ENCODE assay signal across 22 mouse cellular contexts in the genomic region with DNA sequence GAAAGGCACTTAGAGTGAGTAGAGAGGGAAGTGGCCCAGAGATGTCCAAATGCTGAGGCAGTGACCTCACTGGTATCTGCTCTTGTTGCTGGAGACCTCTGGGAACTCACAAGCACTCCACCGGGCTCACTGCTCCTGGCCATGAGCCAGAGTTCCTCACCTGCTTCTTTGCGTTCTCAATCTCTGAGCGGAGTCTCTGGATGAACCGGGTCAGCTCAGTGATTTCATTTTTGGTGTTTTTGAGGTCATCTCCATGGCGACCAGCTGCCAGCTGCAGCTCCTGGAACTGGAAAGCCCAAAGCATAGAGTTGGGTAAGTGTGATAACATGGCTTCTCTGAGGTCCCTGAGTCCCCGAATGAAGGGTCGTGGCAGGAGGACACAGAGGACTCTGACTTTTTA. TPM values are rescaled to one million over a fixed set of nuclear protein-coding genes. Genes with fewer than 3 reads are reported as not detected.
DNase-seq lines count a peak whose midpoint lies in the region.
"Had no signal": no experiment of that assay in that cellular context is flagged by ENCODE, and none has a peak within 500 bp of the region (broad histone marks: within the 10 kb centered on the region; RNA-seq: fewer than 3 reads in every experiment).

No protein-coding gene starts in this region.

- DNase-seq in adrenal gland, adult 2 months: peak; percentile 23
- DNase-seq in adrenal gland, postnatal 25 days: no peak
- DNase-seq in lung, postnatal 10 days: peak; percentile 6
- DNase-seq in lung, adult 18-20 months: no peak
- DNase-seq in retina, adult 2 months (ENCODE audit: low read depth, low spot score): peak; percentile 20
- no peak for DNase-seq in layer of hippocampus, postnatal 25 days (ENCODE audit: extremely low spot score in 1 of 2, low spot score in 1 of 2)
- DNase-seq in kidney, adult 18-20 months: no peak
- DNase-seq: adrenal gland, postnatal 10 days; cerebellum, adult 2 months; cerebellum, postnatal 10 days; gastrocnemius, adult 2 months; gastrocnemius, postnatal 25 days had no signal

RNA-seq across cellular contexts. Expression of gene Krt71, which starts 5.1 kb away (rescaled TPM):
- total RNA-seq in adrenal gland, adult 2 months (2021): not detected
- polyA plus RNA-seq in adrenal gland, adult 2 months (2012; rRNA removed): not detected in 2 replicates
- not detected in 2 replicates for total RNA-seq in adrenal gland, postnatal 25 days (2021)
- not detected for total RNA-seq in layer of hippocampus, postnatal 25 days (2021)
- total RNA-seq: adrenal gland, postnatal 10 days; gastrocnemius, adult 2 months; gastrocnemius, postnatal 25 days; granulocyte monocyte progenitor cell, adult 5-6 weeks; heart, adult 8-10 months; heart, postnatal 25 days; MEL had no signal
- polyA plus RNA-seq: C2C12; embryonic facial prominence, embryonic 10.5 days; forebrain, embryonic 14.5 days; heart, embryonic 12.5 days; hindbrain, embryonic 11.5 days had no signal

RNA-seq across cellular contexts. Expression of gene Krt5, which starts 25.1 kb away (rescaled TPM):
- not detected for total RNA-seq in adrenal gland, adult 2 months (2021)
- polyA plus RNA-seq in adrenal gland, adult 2 months (2012; rRNA removed): 0.06 TPM in 1 of 2 replicates, not detected in the other
- total RNA-seq in adrenal gland, postnatal 25 days (2021): not detected in 2 replicates
- total RNA-seq in layer of hippocampus, postnatal 25 days (2021): under 1 TPM; 0.33 to 0.52 TPM
- total RNA-seq: adrenal gland, postnatal 10 days; gastrocnemius, adult 2 months; gastrocnemius, postnatal 25 days; granulocyte monocyte progenitor cell, adult 5-6 weeks; heart, postnatal 25 days; MEL had no signal
- polyA plus RNA-seq: forebrain, embryonic 14.5 days had no signal

RNA-seq across cellular contexts. Expression of gene Krt6a, which starts 43.7 kb away (rescaled TPM):
- not detected for total RNA-seq in adrenal gland, adult 2 months (2021)
- polyA plus RNA-seq in adrenal gland, adult 2 months (2012; rRNA removed): not detected in 2 replicates
- total RNA-seq in adrenal gland, postnatal 25 days (2021): not detected in 2 replicates
- not detected for total RNA-seq in layer of hippocampus, postnatal 25 days (2021)
- total RNA-seq: adrenal gland, postnatal 10 days; gastrocnemius, adult 2 months; gastrocnemius, postnatal 25 days; granulocyte monocyte progenitor cell, adult 5-6 weeks; heart, adult 8-10 months; heart, postnatal 25 days; MEL had no signal
- polyA plus RNA-seq: C2C12; cerebellum, adult 2 months; forebrain, embryonic 14.5 days; heart, embryonic 12.5 days; hindbrain, embryonic 11.5 days had no signal

RNA-seq across cellular contexts. Expression of gene Krt72, which starts 48.5 kb away (rescaled TPM):
- total RNA-seq in adrenal gland, adult 2 months (2021): not detected
- polyA plus RNA-seq in adrenal gland, adult 2 months (2012; rRNA removed): not detected in 2 replicates
- not detected in 2 replicates for total RNA-seq in adrenal gland, postnatal 25 days (2021)
- total RNA-seq in layer of hippocampus, postnatal 25 days (2021): not detected
- total RNA-seq: adrenal gland, postnatal 10 days; gastrocnemius, adult 2 months; gastrocnemius, postnatal 25 days; granulocyte monocyte progenitor cell, adult 5-6 weeks; heart, adult 8-10 months; heart, postnatal 25 days; MEL had no signal
- polyA plus RNA-seq: C2C12; cerebellum, adult 2 months; embryonic facial prominence, embryonic 10.5 days; forebrain, embryonic 14.5 days; heart, embryonic 12.5 days; hindbrain, embryonic 11.5 days had no signal

RNA-seq across cellular contexts. Expression of gene Krt6b, which starts 57.7 kb away (rescaled TPM):
- not detected for total RNA-seq in adrenal gland, adult 2 months (2021)
- polyA plus RNA-seq in adrenal gland, adult 2 months (2012; rRNA removed): not detected in 2 replicates
- not detected in 2 replicates for total RNA-seq in adrenal gland, postnatal 25 days (2021)
- total RNA-seq in layer of hippocampus, postnatal 25 days (2021): not detected
- total RNA-seq: adrenal gland, postnatal 10 days; gastrocnemius, adult 2 months; gastrocnemius, postnatal 25 days; granulocyte monocyte progenitor cell, adult 5-6 weeks; heart, adult 8-10 months; heart, postnatal 25 days; MEL had no signal
- polyA plus RNA-seq: C2C12; cerebellum, adult 2 months; embryonic facial prominence, embryonic 10.5 days; forebrain, embryonic 14.5 days; heart, embryonic 12.5 days; hindbrain, embryonic 11.5 days; hindbrain, embryonic 15.5 days had no signal

Comparison
In these comparisons a context has a peak if more than half of its experiments do, and no peak if none do; other contexts are left out.
1. DNase-seq: peak in adrenal gland, adult 2 months (single experiment), lung, postnatal 10 days (single experiment) and retina, adult 2 months (single experiment); none in adrenal gland, postnatal 25 days (single experiment), lung, adult 18-20 months (0 of 2), layer of hippocampus, postnatal 25 days (0 of 2) and kidney, adult 18-20 months (single experiment).